In the genomic region with DNA sequence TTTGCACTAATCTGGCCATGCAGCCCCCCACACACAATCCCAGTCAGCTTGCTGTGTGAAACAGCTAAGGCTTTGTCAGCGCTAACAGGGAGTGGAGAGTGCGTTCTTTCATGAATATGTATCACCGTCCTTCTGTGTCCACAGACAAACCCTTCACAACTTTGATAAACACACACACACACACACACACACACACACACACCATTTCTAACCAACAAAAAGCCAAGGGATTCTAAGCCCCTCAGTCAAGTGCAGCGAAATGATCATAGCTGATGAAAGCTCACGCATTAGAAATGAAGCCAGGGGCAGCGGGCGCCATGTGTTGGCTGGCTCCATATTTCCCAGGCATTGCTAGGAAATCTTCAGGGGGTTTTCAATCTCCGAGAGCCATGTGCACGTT, we compare ENCODE assay signal across 15 mouse cellular contexts. TPM values are rescaled to one million over a fixed set of nuclear protein-coding genes. Genes with fewer than 3 reads are reported as not detected.
A peak's percentile ranks its signal among the peaks of the same experiment; 100 is the strongest.
DNase-seq lines count a peak whose midpoint lies in the region; ATAC-seq and TF ChIP-seq lines count a peak whose summit lies in the region.
"Had no signal": no experiment of that assay in that cellular context is flagged by ENCODE, and none has a peak within 500 bp of the region (broad histone marks: within the 10 kb centered on the region; RNA-seq: fewer than 3 reads in every experiment).

No protein-coding gene starts in this region.

- TF ChIP-seq POLR2A in heart, adult 2 months (IDR thresholded peaks at IDR 0.05; ENCODE audit: insufficient read depth, low read depth, low read length), result no peak

- intact Hi-C loops in heart, adult 2 months (cut with DNase I), result no loop called here
- intact Hi-C loops in left cerebral cortex, postnatal 36 days (cut with DNase I), result no loop called here
- intact Hi-C loops in gastrocnemius, postnatal 14 days (cut with DNase I; ENCODE audit: low total_unique reads), result no loop called here

- H3K27me3 ChIP-seq in heart, postnatal 0 days (ENCODE audit: control insufficient read depth, insufficient read depth, low read length), result peaks cover 20% of the 10 kb centered on the region
- H3K27me3 ChIP-seq in heart, adult 2 months (ENCODE audit: control insufficient read depth, insufficient read depth, low read length), result 0 out of 2 replicates have a peak, but pooled peaks cover 1% of the 10 kb centered on the region
- H3K27me3 ChIP-seq in embryonic facial prominence, embryonic 14.5 days (replicated peaks; ENCODE audit: control insufficient read depth, insufficient read depth, low read length), result peaks cover 39% of the 10 kb centered on the region
- peaks cover 14% of the 10 kb centered on the region; the same call in 1 of the 2 replicates for H3K27me3 ChIP-seq in hindbrain, postnatal 0 days (ENCODE audit: insufficient read depth, low read length)
- peaks cover 33% of the 10 kb centered on the region for H3K27me3 ChIP-seq in neural tube, embryonic 12.5 days (replicated peaks)

- no peaks in the 10 kb centered on the region for H3K9me3 ChIP-seq in heart, postnatal 0 days (replicated peaks; ENCODE audit: control insufficient read depth, low read length)
- no peaks in the 10 kb centered on the region for H3K9me3 ChIP-seq in embryonic facial prominence, embryonic 14.5 days (ENCODE audit: control insufficient read depth, low read length)
- H3K9me3 ChIP-seq in hindbrain, postnatal 0 days (ENCODE audit: low read length), result no peaks in the 10 kb centered on the region
- H3K9me3 ChIP-seq in neural tube, embryonic 12.5 days, result no peaks in the 10 kb centered on the region
- H3K9me3 ChIP-seq: liver, embryonic 15.5 days had no signal

- WGBS in heart, postnatal 0 days, result 34% methylated on average over 9 of the region's 9 CpGs
- 44% methylated on average over 9 of the region's 9 CpGs for WGBS in heart, adult 2 months
- WGBS in embryonic facial prominence, embryonic 14.5 days, result 6% methylated on average over 9 of the region's 9 CpGs
- 6% methylated on average over 9 of the region's 9 CpGs for whole genome bisulfite sequencing in hindbrain, postnatal 0 days
- 8% methylated on average over 9 of the region's 9 CpGs for WGBS in neural tube, embryonic 12.5 days

- H3K9ac ChIP-seq in heart, postnatal 0 days (replicated peaks; ENCODE audit: low read depth, low read length), result no peak overlapping the region
- no peak overlapping the region for H3K9ac ChIP-seq in heart, adult 2 months (ENCODE audit: low read depth, low read length)
- H3K9ac ChIP-seq in embryonic facial prominence, embryonic 14.5 days (ENCODE audit: low read depth, low read length), result no peak overlapping the region
- H3K9ac ChIP-seq in hindbrain, postnatal 0 days (replicated peaks; ENCODE audit: low read length), result no peak overlapping the region
- H3K9ac ChIP-seq in neural tube, embryonic 12.5 days, result no peak overlapping the region
- H3K9ac ChIP-seq: liver, embryonic 15.5 days had no signal

- ATAC-seq in heart, postnatal 0 days (ENCODE audit: insufficient read depth, low read depth), result no peak
- ATAC-seq in embryonic facial prominence, embryonic 14.5 days (ENCODE audit: low read depth), result no peak
- peak; percentile 57; the same call in 1 of the 2 replicates for ATAC-seq in hindbrain, postnatal 0 days
- peak; percentile 66 for ATAC-seq in neural tube, embryonic 12.5 days (ENCODE audit: low FRiP score, low read depth)

- no peaks in the 10 kb centered on the region for H3K4me1 ChIP-seq in heart, postnatal 0 days (ENCODE audit: control insufficient read depth, insufficient read depth)
- H3K4me1 ChIP-seq in heart, adult 2 months (ENCODE audit: control insufficient read depth, insufficient read depth, low read length), result no peaks in the 10 kb centered on the region
- H3K4me1 ChIP-seq in embryonic facial prominence, embryonic 14.5 days (ENCODE audit: control insufficient read depth, insufficient read depth, low read length), result peaks cover 11% of the 10 kb centered on the region
- no peaks in the 10 kb centered on the region for H3K4me1 ChIP-seq in hindbrain, postnatal 0 days (ENCODE audit: insufficient read depth, low read length)
- H3K4me1 ChIP-seq in neural tube, embryonic 12.5 days, result peaks cover 31% of the 10 kb centered on the region
- H3K4me1 ChIP-seq: liver, embryonic 15.5 days had no signal

- DNase-seq in heart, postnatal 0 days (ENCODE audit: low spot score), result no peak
- no peak for DNase-seq in heart, adult 2 months
- DNase-seq in embryonic facial prominence, embryonic 14.5 days (ENCODE audit: low spot score), result no peak
- peak; percentile 44 for DNase-seq in hindbrain, postnatal 0 days (ENCODE audit: low spot score)
- DNase-seq in kidney, postnatal 25 days, result no peak
- no peak for DNase-seq in left cerebral cortex, postnatal 36 days (ENCODE audit: low spot score in 2 of 2)
- no peak for DNase-seq in gastrocnemius, postnatal 14 days
- DNase-seq: adrenal gland, adult 2 months; cerebellum, postnatal 14 days; gastrocnemius, postnatal 36 days; spleen, adult 18-20 months; thymus, postnatal 25 days had no signal

- H3K4me2 ChIP-seq in heart, postnatal 0 days (ENCODE audit: low read depth, low read length), result peak overlapping the region; percentile 32
- peak overlapping the region; percentile 47 for H3K4me2 ChIP-seq in embryonic facial prominence, embryonic 14.5 days (ENCODE audit: low read depth, low read length)
- H3K4me2 ChIP-seq in hindbrain, postnatal 0 days (ENCODE audit: low read depth, low read length), result peak overlapping the region; percentile 52
- H3K4me2 ChIP-seq in neural tube, embryonic 12.5 days (replicated peaks), result peak overlapping the region; percentile 53
- H3K4me2 ChIP-seq: liver, embryonic 15.5 days had no signal

- H3K27ac ChIP-seq in heart, postnatal 0 days (ENCODE audit: low read depth), result no peak overlapping the region
- no peak overlapping the region for H3K27ac ChIP-seq in heart, adult 2 months
- no peak overlapping the region for H3K27ac ChIP-seq in embryonic facial prominence, embryonic 14.5 days (replicated peaks; ENCODE audit: low read depth, low read length)
- H3K27ac ChIP-seq in hindbrain, postnatal 0 days, result no peak overlapping the region
- H3K27ac ChIP-seq in neural tube, embryonic 12.5 days, result no peak overlapping the region
- H3K27ac ChIP-seq: liver, embryonic 15.5 days had no signal

- H3K36me3 ChIP-seq in heart, postnatal 0 days (replicated peaks; ENCODE audit: control insufficient read depth, insufficient read depth, low read length), result no peaks in the 10 kb centered on the region
- no peaks in the 10 kb centered on the region for H3K36me3 ChIP-seq in heart, adult 2 months (ENCODE audit: control insufficient read depth, insufficient read depth, low read length)
- H3K36me3 ChIP-seq in embryonic facial prominence, embryonic 14.5 days (ENCODE audit: control insufficient read depth, insufficient read depth, low read length), result no peaks in the 10 kb centered on the region
- no peaks in the 10 kb centered on the region for H3K36me3 ChIP-seq in hindbrain, postnatal 0 days (ENCODE audit: insufficient read depth, low read length)
- no peaks in the 10 kb centered on the region for H3K36me3 ChIP-seq in neural tube, embryonic 12.5 days
- H3K36me3 ChIP-seq: liver, embryonic 15.5 days had no signal

- TF ChIP-seq EP300 in heart, postnatal 0 days (IDR thresholded peaks at IDR 0.05; ENCODE audit: low read depth), result no peak
- no peak for TF ChIP-seq EP300 in heart, adult 2 months (IDR thresholded peaks at IDR 0.05; ENCODE audit: insufficient read depth, low read depth, low read length)

- no peak overlapping the region for H3K4me3 ChIP-seq in heart, postnatal 0 days (ENCODE audit: low read depth, low read length)
- H3K4me3 ChIP-seq in heart, adult 2 months, result no peak overlapping the region
- H3K4me3 ChIP-seq in embryonic facial prominence, embryonic 14.5 days (ENCODE audit: low read depth, low read length), result peak overlapping the region; percentile 13; the same call in 1 of the 2 replicates
- peak overlapping the region; percentile 17 for H3K4me3 ChIP-seq in hindbrain, postnatal 0 days (ENCODE audit: low read length)
- peak overlapping the region; percentile 16 for H3K4me3 ChIP-seq in neural tube, embryonic 12.5 days
- H3K4me3 ChIP-seq: liver, embryonic 15.5 days; myocyte had no signal

- no peak for TF ChIP-seq CTCF in heart, postnatal 0 days (IDR thresholded peaks at IDR 0.05; ENCODE audit: low read depth)
- no peak for TF ChIP-seq CTCF in heart, adult 2 months (IDR thresholded peaks at IDR 0.05)
- no peak for TF ChIP-seq CTCF in hindbrain, postnatal 0 days (IDR thresholded peaks at IDR 0.05; ENCODE audit: low read depth)

- no peaks in the 10 kb centered on the region for H3K79me2 ChIP-seq in heart, adult 2 months (replicated peaks; ENCODE audit: control insufficient read depth, insufficient read depth, low read length)

RNA-seq across cellular contexts. Expression of gene Alpk1, which starts 31.1 kb away (rescaled TPM):
- total RNA-seq in heart, postnatal 0 days (2014; rRNA removed; ENCODE audit: low replicate concordance), result 0.27 and 1.2 TPM in 2 replicates
- polyA plus RNA-seq in heart, postnatal 0 days (2015; fragmentation: Nextera tagmentation; extraction: Ambion mirVana), result 0.55 and 1.0 TPM in 2 replicates
- 1 to 10 TPM; 2.4 to 3.0 TPM for total RNA-seq in heart, adult 2 months (2021)
- 1.4 and 2.4 TPM in 2 replicates for polyA plus RNA-seq in heart, adult 2 months (2012; rRNA removed)
- polyA plus RNA-seq in embryonic facial prominence, embryonic 14.5 days (2014; fragmentation: Nextera tagmentation; extraction: Ambion mirVana), result 1.2 and 1.3 TPM in 2 replicates
- total RNA-seq in hindbrain, postnatal 0 days (2014; rRNA removed), result 1.3 and 5.3 TPM in 2 replicates
- 0.49 and 0.57 TPM in 2 replicates for polyA plus RNA-seq in hindbrain, postnatal 0 days (2015; fragmentation: Nextera tagmentation; extraction: Ambion mirVana)
- 1.3 and 1.7 TPM in 2 replicates for polyA plus RNA-seq in neural tube, embryonic 12.5 days (2016; fragmentation: Nextera tagmentation; extraction: Ambion mirVana)
- total RNA-seq in left cerebral cortex, postnatal 36 days (2021), result 1 to 10 TPM; 3.0 to 4.6 TPM
- 1 to 10 TPM in 1 of 2 experiments, under 1 TPM in 1; 0.93 to 1.7 TPM for total RNA-seq in gastrocnemius, postnatal 14 days (2021)

RNA-seq across cellular contexts. Expression of gene Tifa, which starts 40.3 kb away (rescaled TPM):
- total RNA-seq in heart, postnatal 0 days (2014; rRNA removed; ENCODE audit: low replicate concordance), result 1.4 and 2.4 TPM in 2 replicates
- polyA plus RNA-seq in heart, postnatal 0 days (2015; fragmentation: Nextera tagmentation; extraction: Ambion mirVana), result 2.6 and 2.9 TPM in 2 replicates
- 1 to 10 TPM; 1.6 to 2.3 TPM for total RNA-seq in heart, adult 2 months (2021)
- polyA plus RNA-seq in heart, adult 2 months (2012; rRNA removed), result 1.3 and 2.0 TPM in 2 replicates
- 4.2 and 5.6 TPM in 2 replicates for polyA plus RNA-seq in embryonic facial prominence, embryonic 14.5 days (2014; fragmentation: Nextera tagmentation; extraction: Ambion mirVana)
- total RNA-seq in hindbrain, postnatal 0 days (2014; rRNA removed), result 1.7 and 1.9 TPM in 2 replicates
- 3.6 and 3.8 TPM in 2 replicates for polyA plus RNA-seq in hindbrain, postnatal 0 days (2015; fragmentation: Nextera tagmentation; extraction: Ambion mirVana)
- polyA plus RNA-seq in neural tube, embryonic 12.5 days (2016; fragmentation: Nextera tagmentation; extraction: Ambion mirVana), result 3.0 and 3.1 TPM in 2 replicates
- total RNA-seq in left cerebral cortex, postnatal 36 days (2021), result 1 to 10 TPM; 4.7 to 5.0 TPM
- 1 to 10 TPM; 1.4 to 1.5 TPM for total RNA-seq in gastrocnemius, postnatal 14 days (2021)

Comparison
In these comparisons a context has a peak if more than half of its experiments do, and no peak if none do; other contexts are left out.
1. ATAC-seq: peak in hindbrain, postnatal 0 days (single experiment) and neural tube, embryonic 12.5 days (single experiment); none in heart, postnatal 0 days (single experiment) and embryonic facial prominence, embryonic 14.5 days (single experiment).
2. H3K4me3 ChIP-seq: peak in embryonic facial prominence, embryonic 14.5 days (single experiment), hindbrain, postnatal 0 days (single experiment) and neural tube, embryonic 12.5 days (single experiment); none in heart, postnatal 0 days (single experiment) and heart, adult 2 months (single experiment).
3. Peak in every context shown above with its lines, with median percentiles within 50 percentile points of each other: H3K4me2 ChIP-seq.